Mouse (Mus musculus): ENCODE results near the gene Abcg8. TPM values are rescaled to one million over a fixed set of nuclear protein-coding genes. Genes with fewer than 3 reads are reported as not detected.

Abcg8 gene
- polyA plus RNA-seq, 1 experiment, result not detected

DNA sequence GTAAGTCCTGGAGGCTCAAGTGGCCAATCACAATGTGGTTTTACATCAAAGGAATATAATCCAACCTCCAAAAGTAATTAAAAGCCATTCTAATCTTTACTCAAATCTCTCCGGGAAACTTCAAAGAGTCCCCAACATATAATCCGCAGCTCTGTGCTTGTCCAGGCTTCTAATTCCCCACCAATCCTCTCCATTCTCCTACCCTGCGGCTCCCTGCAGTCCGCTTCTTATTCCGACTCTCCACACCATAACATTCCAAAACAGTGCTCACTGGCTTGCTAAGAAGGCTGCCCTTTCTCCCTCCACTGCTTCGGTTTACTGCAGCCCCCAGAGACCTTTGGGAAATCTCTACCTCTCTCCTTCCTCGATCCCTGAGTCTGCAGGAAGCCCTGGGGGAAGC is 2.1 kb upstream of the Abcg8 start:
- TF ChIP-seq CTCF (IDR thresholded peaks at IDR 0.05; ENCODE audit: extremely low read depth, insufficient read depth, low read length) (no peak), POLR2A (IDR thresholded peaks at IDR 0.05; ENCODE audit: extremely low read depth, insufficient read depth, low read length) (no peak)
- 0 out of 2 replicates have a peak, but pooled peaks cover 2% of the 10 kb centered on the region for H3K4me1 ChIP-seq (ENCODE audit: control insufficient read depth, insufficient read depth, low read length)
- H3K4me3 ChIP-seq (ENCODE audit: insufficient read depth, low read length), result no peak overlapping the region
- H3K27ac ChIP-seq (ENCODE audit: insufficient read depth, low read length), result no peak overlapping the region

DNA sequence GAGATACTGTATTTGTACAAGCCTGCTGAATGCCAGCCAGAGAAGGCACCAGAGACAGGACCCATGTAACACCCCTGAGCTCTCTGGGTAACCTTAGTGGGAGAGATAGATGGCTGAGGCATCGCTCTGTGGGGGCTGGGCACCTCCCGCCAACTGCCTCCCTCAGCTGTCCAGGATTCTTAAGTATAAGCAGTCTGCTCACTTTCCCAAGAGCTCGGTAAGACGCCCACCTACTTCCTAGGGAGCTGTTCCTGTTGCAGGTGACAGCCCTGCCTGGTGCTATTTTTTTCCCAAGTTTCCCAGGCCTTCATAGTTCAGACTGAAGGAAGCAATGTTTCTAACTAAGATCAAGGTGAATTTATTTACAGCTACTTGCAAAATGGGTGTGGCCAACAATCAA is 898 bp upstream of the Abcg8 start:
- no peak overlapping the region for H3K27ac ChIP-seq (ENCODE audit: insufficient read depth, low read length)
- H3K4me3 ChIP-seq (ENCODE audit: insufficient read depth, low read length), result no peak overlapping the region
- TF ChIP-seq CTCF (IDR thresholded peaks at IDR 0.05; ENCODE audit: extremely low read depth, insufficient read depth, low read length) (no peak), POLR2A (IDR thresholded peaks at IDR 0.05; ENCODE audit: extremely low read depth, insufficient read depth, low read length) (no peak)
- H3K4me1 ChIP-seq (ENCODE audit: control insufficient read depth, insufficient read depth, low read length), result 0 out of 2 replicates have a peak, but pooled peaks cover 2% of the 10 kb centered on the region

DNA sequence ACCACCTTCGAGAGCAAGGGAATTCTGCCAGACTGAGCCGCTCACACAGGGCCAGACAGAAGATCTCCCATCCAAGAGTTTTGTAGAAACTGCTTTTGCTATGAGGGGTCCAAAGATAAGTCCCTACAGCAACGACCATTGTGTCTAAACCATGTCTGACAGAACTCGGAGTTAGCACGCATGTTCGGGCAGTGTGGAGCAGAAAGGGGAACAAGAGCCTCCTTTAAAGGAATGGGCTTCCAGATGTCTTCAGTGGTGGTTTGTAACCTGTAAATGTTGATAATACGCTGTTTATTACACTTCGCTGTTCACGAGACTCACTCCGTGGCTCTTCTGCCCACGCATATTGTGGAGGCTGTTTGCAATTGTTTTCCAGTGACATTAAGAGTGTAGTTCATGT is 1.5 kb downstream of the Abcg8 start:
- Histone ChIP-seq H3K4me3 (ENCODE audit: insufficient read depth, low read length) (no peak overlapping the region), H3K27ac (ENCODE audit: insufficient read depth, low read length) (no peak overlapping the region), H3K4me1 (ENCODE audit: control insufficient read depth, insufficient read depth, low read length) (0 out of 2 replicates have a peak, but pooled peaks cover 2% of the 10 kb centered on the region)
- TF ChIP-seq CTCF (IDR thresholded peaks at IDR 0.05; ENCODE audit: extremely low read depth, insufficient read depth, low read length) (no peak), POLR2A (IDR thresholded peaks at IDR 0.05; ENCODE audit: extremely low read depth, insufficient read depth, low read length) (no peak)

DNA sequence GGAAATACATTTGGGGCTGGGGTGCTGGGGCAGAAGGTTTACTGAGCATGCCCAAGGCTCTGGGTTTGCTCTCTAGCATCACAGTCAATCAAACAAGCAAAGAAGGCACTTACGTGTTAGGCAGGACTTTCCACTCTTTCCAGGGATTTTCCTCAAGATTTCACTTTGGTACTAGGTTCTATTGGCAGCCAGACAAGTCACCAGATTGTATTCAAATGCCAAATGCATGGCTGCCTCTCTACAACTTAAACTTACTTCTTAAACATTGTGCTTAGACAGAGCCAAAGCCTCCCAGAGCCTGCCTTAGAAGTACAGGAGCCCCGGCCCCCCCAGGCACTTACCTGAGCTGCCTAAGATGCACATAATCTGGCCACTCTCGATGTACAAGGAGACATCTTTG is 5.6 kb downstream of the Abcg8 start:
- no peak for TF ChIP-seq POLR2A (IDR thresholded peaks at IDR 0.05; ENCODE audit: extremely low read depth, insufficient read depth, low read length)
- no peak for TF ChIP-seq CTCF (IDR thresholded peaks at IDR 0.05; ENCODE audit: extremely low read depth, insufficient read depth, low read length)
- H3K4me1 ChIP-seq (ENCODE audit: control insufficient read depth, insufficient read depth, low read length), result no peaks in the 10 kb centered on the region
- H3K27ac ChIP-seq (ENCODE audit: insufficient read depth, low read length), result no peak overlapping the region
- H3K4me3 ChIP-seq (ENCODE audit: insufficient read depth, low read length), result no peak overlapping the region

DNA sequence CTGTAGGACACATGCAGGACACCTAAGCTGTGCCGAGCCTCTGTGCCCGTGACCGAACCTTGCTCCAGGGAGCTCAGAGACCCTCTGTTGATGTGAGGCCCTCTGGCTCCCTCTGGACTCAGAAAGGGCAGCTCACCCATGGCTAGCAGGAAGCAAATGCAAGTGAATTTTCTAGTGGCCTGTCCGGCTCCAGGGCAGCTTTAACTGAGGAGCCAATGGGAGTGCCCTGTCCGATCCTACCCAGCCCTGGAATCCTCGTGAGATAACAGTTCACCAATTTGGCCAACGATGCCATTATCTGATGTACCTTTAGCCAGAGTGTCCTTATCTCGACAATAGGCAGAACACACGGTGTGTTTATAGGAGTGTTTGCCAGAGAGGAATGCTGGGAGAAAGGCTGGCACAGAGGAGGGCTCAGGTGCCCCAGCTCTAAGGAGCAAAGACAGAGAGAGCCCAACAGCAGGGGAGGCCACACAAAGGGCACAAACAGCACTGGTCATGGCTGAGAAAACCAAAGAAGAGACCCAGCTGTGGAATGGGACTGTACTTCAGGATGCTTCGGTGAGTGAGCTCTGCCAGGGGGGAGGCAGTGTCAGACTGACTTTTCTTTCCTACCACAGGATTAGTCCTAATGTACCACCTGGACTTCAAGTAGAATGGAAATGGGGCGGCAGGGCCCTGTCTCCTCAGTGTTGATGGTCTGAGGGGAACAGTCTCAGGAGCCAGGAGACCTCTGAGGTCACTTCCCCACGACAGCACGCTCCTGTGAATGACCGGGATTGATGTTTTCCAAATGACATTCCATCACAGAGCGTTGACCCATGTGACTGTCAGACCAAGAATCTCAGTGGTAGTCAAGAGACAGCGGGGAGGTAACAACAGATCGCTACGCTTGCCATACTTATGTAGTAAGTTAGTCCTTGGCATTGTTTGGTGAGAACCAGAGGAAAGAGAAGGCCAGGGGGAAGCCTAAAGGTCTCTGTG is 6.9 kb downstream of the Abcg8 start, which contains the start of gene Abcg5:
TSS of gene Abcg5 (minus strand) at position 278 of the 984 bp plus-strand sequence.
- no peak for TF ChIP-seq CTCF (IDR thresholded peaks at IDR 0.05; ENCODE audit: extremely low read depth, insufficient read depth, low read length)
- no peak for TF ChIP-seq POLR2A (IDR thresholded peaks at IDR 0.05; ENCODE audit: extremely low read depth, insufficient read depth, low read length)
- Histone ChIP-seq H3K4me3 (ENCODE audit: insufficient read depth, low read length) (no peak within 1 kb of the TSS), H3K27ac (ENCODE audit: insufficient read depth, low read length) (no peak within 1 kb of the TSS), H3K4me1 (ENCODE audit: control insufficient read depth, insufficient read depth, low read length) (no peaks in the 10 kb centered on the region)

DNA sequence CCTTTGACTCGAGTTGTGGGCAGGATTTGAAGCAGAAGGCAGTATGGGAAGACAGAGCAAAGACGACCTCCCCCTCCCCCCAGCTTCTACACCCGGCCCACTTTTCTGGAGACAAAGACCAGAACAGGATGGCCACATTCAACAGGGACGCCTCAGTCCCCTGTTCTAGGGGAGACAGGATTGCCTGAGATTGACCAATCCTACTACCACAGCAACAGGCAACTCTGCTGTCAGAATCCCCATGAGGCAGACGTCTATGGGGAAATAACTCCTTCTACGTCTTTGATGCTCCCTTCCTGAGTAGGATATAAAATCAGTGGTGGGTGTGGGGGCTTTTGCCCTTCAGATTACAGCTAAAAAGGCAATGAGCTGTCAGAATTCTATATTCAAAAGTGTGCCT is 8.2 kb downstream of the Abcg8 start:
- TF ChIP-seq CTCF (IDR thresholded peaks at IDR 0.05; ENCODE audit: extremely low read depth, insufficient read depth, low read length) (no peak), POLR2A (IDR thresholded peaks at IDR 0.05; ENCODE audit: extremely low read depth, insufficient read depth, low read length) (no peak)
- H3K4me1 ChIP-seq (ENCODE audit: control insufficient read depth, insufficient read depth, low read length), result no peaks in the 10 kb centered on the region
- H3K4me3 ChIP-seq (ENCODE audit: insufficient read depth, low read length), result no peak overlapping the region
- no peak overlapping the region for H3K27ac ChIP-seq (ENCODE audit: insufficient read depth, low read length)

DNA sequence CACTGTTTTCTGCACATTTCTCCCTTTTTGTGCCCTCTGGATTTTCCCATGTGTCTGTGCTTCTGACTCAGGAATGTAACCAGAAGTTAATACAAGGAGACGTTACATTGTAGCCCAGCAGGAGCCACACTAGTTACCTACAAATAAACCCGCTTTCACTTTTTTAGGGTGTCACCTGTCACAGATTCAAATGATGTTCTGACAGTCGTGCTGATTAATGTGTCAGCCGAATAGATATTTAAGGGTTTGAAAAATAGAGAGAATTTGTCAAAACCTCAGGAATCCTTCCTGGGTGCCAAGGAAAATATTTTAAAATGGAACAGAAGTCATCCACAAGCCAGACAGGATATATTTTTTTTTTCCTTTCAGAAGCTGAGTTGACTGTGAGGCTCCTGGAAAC is 9.2 kb downstream of the Abcg8 start:
- H3K4me3 ChIP-seq (ENCODE audit: insufficient read depth, low read length), result no peak overlapping the region
- TF ChIP-seq CTCF (IDR thresholded peaks at IDR 0.05; ENCODE audit: extremely low read depth, insufficient read depth, low read length) (no peak), POLR2A (IDR thresholded peaks at IDR 0.05; ENCODE audit: extremely low read depth, insufficient read depth, low read length) (no peak)
- H3K4me1 ChIP-seq (ENCODE audit: control insufficient read depth, insufficient read depth, low read length), result no peaks in the 10 kb centered on the region
- no peak overlapping the region for H3K27ac ChIP-seq (ENCODE audit: insufficient read depth, low read length)

DNA sequence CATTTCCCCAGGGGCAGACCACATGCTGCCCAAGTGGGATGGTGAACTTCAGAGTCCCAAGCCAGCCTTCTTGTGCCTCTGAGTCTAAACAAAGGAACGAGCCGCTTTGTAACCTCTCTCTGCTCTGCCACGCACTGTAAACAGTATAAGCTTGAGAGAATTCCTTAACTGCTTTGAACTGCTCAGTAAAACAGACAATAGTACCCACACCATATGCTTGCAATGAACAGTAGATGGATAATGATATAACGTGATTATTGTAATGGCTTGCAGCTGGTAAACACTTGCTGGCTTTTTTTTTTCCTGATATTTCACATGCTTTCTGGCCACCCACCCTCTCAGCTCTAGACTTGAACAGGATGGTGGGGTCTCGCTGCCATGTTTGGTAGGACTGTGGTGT is 11.9 kb downstream of the Abcg8 start:
- TF ChIP-seq POLR2A (IDR thresholded peaks at IDR 0.05; ENCODE audit: extremely low read depth, insufficient read depth, low read length), result no peak
- TF ChIP-seq CTCF (IDR thresholded peaks at IDR 0.05; ENCODE audit: extremely low read depth, insufficient read depth, low read length), result no peak
- Histone ChIP-seq H3K4me3 (ENCODE audit: insufficient read depth, low read length) (no peak overlapping the region), H3K4me1 (ENCODE audit: control insufficient read depth, insufficient read depth, low read length) (no peaks in the 10 kb centered on the region), H3K27ac (ENCODE audit: insufficient read depth, low read length) (no peak overlapping the region)

DNA sequence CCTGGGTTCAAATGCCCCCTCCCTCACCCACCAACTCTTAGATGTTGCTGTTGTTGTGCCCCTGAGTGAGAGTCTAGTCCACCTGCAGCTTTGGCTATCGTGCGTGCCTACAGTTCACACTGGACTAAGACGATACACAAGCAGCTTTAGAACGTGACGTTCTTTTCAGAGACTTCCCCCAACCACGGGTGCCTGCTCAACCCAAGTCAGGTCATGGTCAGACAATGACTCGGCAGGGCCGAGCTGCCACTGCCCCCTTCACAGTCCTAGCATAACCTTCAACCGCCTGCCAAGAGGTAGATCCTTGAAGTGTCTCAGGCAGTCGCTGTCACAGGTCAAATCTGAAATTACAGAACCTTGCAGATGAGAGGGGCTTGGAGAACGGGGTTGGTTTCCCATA is 12.7 kb downstream of the Abcg8 start:
- H3K4me1 ChIP-seq (ENCODE audit: control insufficient read depth, insufficient read depth, low read length), result no peaks in the 10 kb centered on the region
- no peak overlapping the region for H3K27ac ChIP-seq (ENCODE audit: insufficient read depth, low read length)
- H3K4me3 ChIP-seq (ENCODE audit: insufficient read depth, low read length), result no peak overlapping the region
- TF ChIP-seq CTCF (IDR thresholded peaks at IDR 0.05; ENCODE audit: extremely low read depth, insufficient read depth, low read length), result no peak
- TF ChIP-seq POLR2A (IDR thresholded peaks at IDR 0.05; ENCODE audit: extremely low read depth, insufficient read depth, low read length), result no peak

DNA sequence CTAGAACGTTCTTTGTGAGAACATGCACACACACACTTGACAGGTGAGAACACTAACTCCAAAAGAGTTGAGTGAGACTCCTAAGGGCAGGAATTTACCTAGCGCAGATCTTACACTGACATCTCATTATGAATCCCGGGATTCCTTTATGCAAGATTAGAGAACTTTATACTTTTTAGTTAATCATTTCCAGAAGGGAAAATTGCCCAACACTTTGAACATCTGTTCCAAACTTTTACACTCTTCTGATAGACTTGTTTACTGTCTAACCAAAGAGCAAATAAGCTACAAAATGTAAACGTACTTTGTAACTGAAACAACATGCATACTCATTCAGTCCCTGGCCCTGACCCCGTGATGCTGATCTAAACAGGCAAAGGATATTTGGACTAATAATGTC is 13.2 kb downstream of the Abcg8 start:
- TF ChIP-seq POLR2A (IDR thresholded peaks at IDR 0.05; ENCODE audit: extremely low read depth, insufficient read depth, low read length) (no peak), CTCF (IDR thresholded peaks at IDR 0.05; ENCODE audit: extremely low read depth, insufficient read depth, low read length) (no peak)
- no peaks in the 10 kb centered on the region for H3K4me1 ChIP-seq (ENCODE audit: control insufficient read depth, insufficient read depth, low read length)
- H3K4me3 ChIP-seq (ENCODE audit: insufficient read depth, low read length), result no peak overlapping the region
- H3K27ac ChIP-seq (ENCODE audit: insufficient read depth, low read length), result no peak overlapping the region
